Mouse (Mus musculus): Measurements from ENCODE around the gene Tsen15. TPM values are rescaled to one million over a fixed set of nuclear protein-coding genes. Genes with fewer than 3 reads are reported as not detected.

Tsen15 gene
- polyA plus RNA-seq (2012), result 146 and 152 TPM in 2 replicates

GRCm38 (mm10) chr1:152386188-152386835, at the start of gene Tsen15:
Gene Tsen15, minus strand, starts transcription at chr1:152386688.
- no peak for TF ChIP-seq GATA1 (IDR thresholded peaks at IDR 0.05; ENCODE audit: low read length)

- no peak for TF ChIP-seq GATA1 (IDR thresholded peaks at IDR 0.05; ENCODE audit: low read length)
Observed at GRCm38 (mm10) chr1:152434166-152434565, 47.7 kb upstream of the Tsen15 start.

GRCm38 (mm10) chr1:152429805-152430204, 43.3 kb upstream of the Tsen15 start:
- TF ChIP-seq GATA1 (IDR thresholded peaks at IDR 0.05; ENCODE audit: low read length), result no peak

- no peak for TF ChIP-seq GATA1 (IDR thresholded peaks at IDR 0.05; ENCODE audit: low read length)
Observed at GRCm38 (mm10) chr1:152427912-152428581, 41.6 kb upstream of the Tsen15 start.

GRCm38 (mm10) chr1:152423052-152423451, 36.6 kb upstream of the Tsen15 start:
- TF ChIP-seq GATA1 (IDR thresholded peaks at IDR 0.05; ENCODE audit: low read length), result no peak

GRCm38 (mm10) chr1:152422295-152422694, 35.8 kb upstream of the Tsen15 start:
- TF ChIP-seq GATA1 (IDR thresholded peaks at IDR 0.05; ENCODE audit: low read length), result no peak

DNA sequence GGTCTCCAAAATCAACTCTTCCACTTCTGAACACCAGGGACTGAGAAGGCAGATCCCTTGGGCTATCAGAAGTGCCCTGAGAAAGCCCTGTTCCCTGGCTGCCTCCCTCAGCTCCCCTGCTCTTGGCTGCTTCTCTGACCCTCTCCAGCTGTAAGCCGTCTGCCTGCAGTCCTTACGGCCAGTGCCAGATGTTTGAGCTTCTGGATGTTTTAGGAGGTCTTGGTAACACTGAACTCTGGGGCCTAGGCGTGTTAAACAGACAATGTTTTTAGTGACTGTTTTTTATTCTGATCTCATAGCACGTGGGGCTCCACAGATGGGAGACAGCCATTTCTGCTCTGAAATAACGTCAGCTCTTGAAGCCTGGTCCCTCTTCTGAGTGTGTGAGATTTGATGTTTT, 31.1 kb upstream of the Tsen15 start:
- TF ChIP-seq GATA1 (IDR thresholded peaks at IDR 0.05; ENCODE audit: low read length), result no peak

- TF ChIP-seq GATA1 (IDR thresholded peaks at IDR 0.05; ENCODE audit: low read length), result no peak
Observed at GRCm38 (mm10) chr1:152416306-152416904, 29.9 kb upstream of the Tsen15 start.

GRCm38 (mm10) chr1:152414451-152414850, 28.0 kb upstream of the Tsen15 start:
- TF ChIP-seq GATA1 (IDR thresholded peaks at IDR 0.05; ENCODE audit: low read length), result no peak

DNA sequence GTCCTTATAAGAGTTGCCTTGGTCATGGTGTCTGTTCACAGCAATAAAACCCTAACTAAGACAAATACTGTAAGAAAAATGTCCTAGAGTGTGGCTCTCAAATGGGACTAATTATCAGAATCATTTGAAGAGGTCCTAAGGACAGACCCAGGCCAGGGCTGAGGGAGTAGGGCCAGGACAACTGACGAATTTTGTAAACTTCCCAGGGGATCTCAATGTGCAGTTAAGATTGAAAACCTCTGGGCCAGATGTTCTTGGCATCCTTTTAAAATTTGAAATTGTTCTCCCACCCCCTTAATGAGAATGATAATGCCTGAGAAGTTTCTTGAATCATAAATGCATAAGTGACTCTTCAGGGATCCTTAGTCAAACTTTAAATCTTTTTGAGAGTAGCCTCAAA, 27.5 kb upstream of the Tsen15 start:
- TF ChIP-seq GATA1 (IDR thresholded peaks at IDR 0.05; ENCODE audit: low read length), result no peak

DNA sequence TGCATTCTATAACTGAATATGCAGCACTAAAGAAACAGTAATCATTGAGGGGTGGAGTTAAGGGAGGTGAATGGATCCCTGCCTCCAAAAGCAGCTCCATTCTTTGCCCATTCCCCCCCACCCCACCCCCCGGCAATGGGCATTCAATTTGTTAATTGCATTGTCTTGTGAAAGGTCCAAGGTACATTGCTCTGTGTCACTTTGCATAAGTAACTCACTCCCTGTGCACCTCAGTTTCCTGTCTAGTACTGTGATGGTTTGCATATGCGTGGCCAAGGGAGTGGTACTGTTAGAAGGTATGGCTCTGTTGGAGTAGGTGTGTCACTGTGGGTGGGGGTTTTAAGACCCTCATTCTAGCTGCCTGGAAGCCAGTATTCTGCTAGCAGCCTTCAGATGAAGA, 26.6 kb upstream of the Tsen15 start:
- no peak for TF ChIP-seq GATA1 (IDR thresholded peaks at IDR 0.05; ENCODE audit: low read length)

DNA sequence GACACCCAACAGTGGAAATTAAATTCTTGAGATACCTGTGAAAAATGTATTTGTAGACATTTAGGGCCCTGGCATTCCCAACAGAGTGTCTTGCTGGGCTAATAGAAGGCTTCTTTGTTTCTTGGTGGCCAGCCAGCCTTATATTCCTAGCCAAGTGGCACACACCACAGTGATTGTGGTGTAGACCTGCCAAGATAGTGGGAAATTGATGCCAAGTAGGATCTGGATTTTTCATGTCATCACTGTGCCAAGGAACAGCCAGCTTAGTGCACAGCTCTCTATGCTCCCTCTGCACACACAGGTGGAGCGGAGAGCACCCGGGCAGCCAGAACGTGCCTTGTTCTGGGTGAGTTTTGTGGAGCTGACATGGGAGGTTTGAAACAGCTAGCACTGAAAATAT, 24.2 kb upstream of the Tsen15 start:
- TF ChIP-seq GATA1 (IDR thresholded peaks at IDR 0.05; ENCODE audit: low read length), result no peak

GRCm38 (mm10) chr1:152409356-152409755, 22.9 kb upstream of the Tsen15 start:
- TF ChIP-seq GATA1 (IDR thresholded peaks at IDR 0.05; ENCODE audit: low read length), result no peak

- no peak for TF ChIP-seq GATA1 (IDR thresholded peaks at IDR 0.05; ENCODE audit: low read length)
Observed at GRCm38 (mm10) chr1:152407021-152407946, 20.8 kb upstream of the Tsen15 start.
